Mouse (Mus musculus): ENCODE data around the gene Grin2c.

Grin2c gene

GRCm38 (mm10) chr11:115267061-115267883 is at the start of gene Grin2c:
Grin2c (minus strand) TSS chr11:115267243.
- DNase-seq: no peak

- DNase-seq: no peak
These were observed 47.2 kb upstream of the Grin2c start for GRCm38 (mm10) chr11:115314249-115314648.

DNA sequence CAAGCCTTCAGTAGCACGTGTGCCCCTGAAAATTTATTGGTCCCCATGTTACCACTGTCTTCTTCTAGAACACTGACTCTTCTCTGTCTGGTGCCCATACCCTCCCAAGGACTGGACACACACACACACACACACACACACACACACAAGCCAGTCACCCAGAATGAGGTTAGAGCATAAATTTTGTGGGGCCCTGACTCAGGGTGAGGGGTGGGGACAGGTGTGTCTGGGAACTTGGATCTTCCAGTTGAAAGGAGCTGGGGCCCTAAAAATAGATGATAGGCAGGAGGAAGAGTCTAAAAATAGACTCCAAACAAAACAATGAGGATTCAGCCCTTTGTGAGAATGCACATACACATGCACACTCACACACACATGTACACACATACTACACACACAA is 41.7 kb upstream of the Grin2c start:
- DNase-seq: no peak

DNA sequence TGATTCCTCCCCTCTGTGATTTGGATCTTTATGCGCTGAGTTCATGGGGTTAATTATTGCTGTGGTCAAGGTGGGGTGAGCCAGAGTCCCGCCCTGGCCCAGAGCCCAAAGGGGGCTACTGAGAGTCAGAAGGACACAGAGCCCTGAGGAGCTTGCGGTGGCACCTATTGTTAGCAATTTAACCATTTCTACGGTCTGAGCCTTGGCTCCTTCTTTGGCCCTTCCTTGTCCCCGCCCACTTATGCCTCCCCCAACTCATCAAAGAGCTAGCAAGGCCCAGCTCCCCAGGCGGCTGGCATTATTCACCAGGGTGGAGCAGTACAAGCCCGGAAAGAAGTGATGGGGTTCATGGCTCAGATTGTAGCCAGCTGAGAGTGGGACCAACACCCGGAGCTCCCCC is 39.8 kb upstream of the Grin2c start, which contains the start of gene Otop2:
Gene Otop2, plus strand, starts transcription at position 301 of the 400 bp plus-strand sequence.
- no peak for DNase-seq

- DNase-seq: no peak
These were observed 36.1 kb upstream of the Grin2c start for GRCm38 (mm10) chr11:115303167-115303566.

DNA sequence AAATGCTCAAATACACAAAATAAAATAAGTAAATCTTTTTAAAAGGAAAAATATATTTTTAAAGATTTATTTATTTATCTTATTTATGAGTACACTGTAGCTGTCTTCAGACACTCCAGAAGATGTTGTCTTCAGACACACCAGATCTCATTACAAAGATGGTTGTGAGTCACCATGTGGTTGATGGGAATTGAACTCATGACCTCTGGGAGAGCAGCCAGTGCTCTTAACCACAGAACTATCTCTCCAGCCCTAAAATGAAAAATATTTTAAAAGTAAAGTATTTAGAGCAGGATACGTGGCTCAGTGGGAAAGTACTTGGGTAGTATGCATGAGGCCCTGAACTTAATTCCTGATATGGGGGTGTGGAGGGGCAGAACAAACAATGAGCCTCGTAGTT is 34.3 kb upstream of the Grin2c start:
- no peak for DNase-seq

GRCm38 (mm10) chr11:115300745-115301144 is 33.7 kb upstream of the Grin2c start:
- no peak for DNase-seq

GRCm38 (mm10) chr11:115298160-115298559 is 31.1 kb upstream of the Grin2c start:
- DNase-seq: no peak

- peak; percentile 58 to 77 for DNase-seq
These were observed 30.3 kb upstream of the Grin2c start, which contains the start of gene Fads6 for GRCm38 (mm10) chr11:115297214-115297826. Fads6 (minus strand) TSS chr11:115297663.

- peak; percentile 49 to 56 for DNase-seq
These were observed 29.6 kb upstream of the Grin2c start for GRCm38 (mm10) chr11:115296471-115297210.

- DNase-seq: no peak
These were observed 28.9 kb upstream of the Grin2c start for GRCm38 (mm10) chr11:115295939-115296338.

DNA sequence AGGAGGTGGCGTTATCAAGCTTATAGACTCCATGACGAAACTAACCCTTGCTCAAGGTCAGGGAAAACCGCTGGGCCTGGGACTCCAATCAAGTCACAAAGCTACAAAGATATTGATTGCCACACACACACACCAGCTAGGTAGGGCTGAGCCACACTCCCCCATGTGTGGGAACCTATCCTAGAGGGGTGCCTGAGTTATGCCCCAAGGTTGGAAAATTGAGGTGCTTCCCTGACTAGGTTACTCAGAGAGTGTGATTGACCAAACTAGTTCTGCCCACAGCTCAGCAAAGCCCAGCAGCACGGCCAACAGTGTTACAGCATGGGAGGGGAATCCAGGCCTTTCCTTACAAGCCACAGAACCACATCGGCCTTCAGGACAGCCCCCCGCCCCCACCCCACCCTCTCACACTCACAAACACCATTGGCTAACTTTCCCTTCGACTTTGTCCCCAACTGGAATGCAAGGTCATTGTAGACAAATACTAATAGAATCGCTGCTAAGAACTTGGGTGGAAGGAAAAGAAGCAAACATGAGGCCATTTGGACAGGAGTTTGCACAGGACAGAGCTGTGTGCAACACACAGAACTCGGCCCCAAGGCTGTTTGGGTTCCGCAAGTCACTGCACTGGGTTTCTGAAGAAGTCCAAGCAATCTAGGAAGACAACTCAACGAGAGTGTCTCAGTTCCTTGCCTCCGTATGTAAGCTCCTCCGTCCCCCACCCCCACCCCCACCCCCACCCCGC is 25.8 kb upstream of the Grin2c start:
- peak in 1 of 2 experiments; percentile 51 for DNase-seq

DNA sequence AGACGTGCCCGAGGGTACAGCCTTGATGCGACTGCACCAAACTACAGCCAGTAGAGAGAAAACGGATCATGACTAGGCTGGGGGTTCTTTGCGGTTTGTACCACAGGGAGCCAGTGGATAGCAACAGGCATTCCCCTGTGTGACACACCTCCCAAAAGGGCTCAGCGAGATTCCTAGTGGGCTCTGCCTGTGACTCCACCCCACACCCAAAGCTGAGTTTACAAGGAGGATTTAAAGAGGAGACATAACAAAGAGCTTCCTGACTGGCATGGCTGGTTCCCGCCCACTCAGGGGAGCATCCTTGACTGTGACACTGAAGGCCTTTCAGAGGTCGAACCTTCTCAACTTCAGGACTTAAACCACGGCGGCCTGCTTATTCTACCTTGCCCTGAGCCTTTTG is 24.5 kb upstream of the Grin2c start:
- no peak for DNase-seq

GRCm38 (mm10) chr11:115290919-115291318 is 23.9 kb upstream of the Grin2c start:
- peak; percentile 51 to 63 for DNase-seq

- DNase-seq: no peak
These were observed 23.3 kb upstream of the Grin2c start for GRCm38 (mm10) chr11:115290314-115290713.

DNA sequence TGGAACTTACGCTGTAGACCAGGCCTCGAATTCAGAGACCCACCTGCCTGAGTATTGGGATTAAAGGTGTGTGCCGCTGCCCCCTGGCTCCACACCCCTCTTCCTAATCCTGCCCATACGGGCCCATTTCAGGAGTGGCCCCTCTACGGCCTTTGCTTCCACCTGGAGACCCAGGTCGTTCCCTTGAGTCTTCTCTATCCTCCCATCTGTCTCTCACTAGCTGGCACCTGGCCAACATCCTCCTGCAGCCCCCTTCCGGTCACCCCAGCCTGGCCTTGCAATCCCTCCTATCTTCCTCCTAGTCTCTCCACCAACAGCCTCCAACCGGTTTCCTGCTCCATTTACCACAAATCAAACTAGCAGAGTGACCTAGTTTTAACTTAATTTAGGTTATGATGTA is 22.8 kb upstream of the Grin2c start:
- DNase-seq: no peak

DNA sequence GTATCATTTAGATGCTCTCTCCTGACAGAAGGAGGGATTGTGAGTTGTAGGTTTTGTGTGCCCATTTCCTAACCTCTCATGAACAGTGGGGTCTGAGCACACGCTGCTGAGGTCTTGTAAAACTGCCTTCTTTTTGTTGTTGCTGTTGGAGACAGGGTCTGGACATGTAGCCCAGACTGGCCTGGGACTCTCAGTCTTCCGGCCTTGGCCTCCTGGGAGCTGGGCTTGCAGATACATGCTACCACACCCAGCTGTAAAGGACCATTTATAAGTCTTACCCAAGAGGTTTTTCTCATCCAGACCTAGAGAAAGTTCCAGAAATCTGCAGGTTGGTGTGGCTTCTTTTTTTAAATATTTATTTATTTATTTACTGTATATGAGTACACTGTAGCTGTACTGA is 21.3 kb upstream of the Grin2c start:
- no peak for DNase-seq

GRCm38 (mm10) chr11:115287386-115287785 is 20.3 kb upstream of the Grin2c start:
- no peak for DNase-seq

GRCm38 (mm10) chr11:115286201-115286993 is 19.4 kb upstream of the Grin2c start:
- no peak for DNase-seq

- DNase-seq: no peak
These were observed 18.2 kb upstream of the Grin2c start for GRCm38 (mm10) chr11:115285282-115285681.

DNA sequence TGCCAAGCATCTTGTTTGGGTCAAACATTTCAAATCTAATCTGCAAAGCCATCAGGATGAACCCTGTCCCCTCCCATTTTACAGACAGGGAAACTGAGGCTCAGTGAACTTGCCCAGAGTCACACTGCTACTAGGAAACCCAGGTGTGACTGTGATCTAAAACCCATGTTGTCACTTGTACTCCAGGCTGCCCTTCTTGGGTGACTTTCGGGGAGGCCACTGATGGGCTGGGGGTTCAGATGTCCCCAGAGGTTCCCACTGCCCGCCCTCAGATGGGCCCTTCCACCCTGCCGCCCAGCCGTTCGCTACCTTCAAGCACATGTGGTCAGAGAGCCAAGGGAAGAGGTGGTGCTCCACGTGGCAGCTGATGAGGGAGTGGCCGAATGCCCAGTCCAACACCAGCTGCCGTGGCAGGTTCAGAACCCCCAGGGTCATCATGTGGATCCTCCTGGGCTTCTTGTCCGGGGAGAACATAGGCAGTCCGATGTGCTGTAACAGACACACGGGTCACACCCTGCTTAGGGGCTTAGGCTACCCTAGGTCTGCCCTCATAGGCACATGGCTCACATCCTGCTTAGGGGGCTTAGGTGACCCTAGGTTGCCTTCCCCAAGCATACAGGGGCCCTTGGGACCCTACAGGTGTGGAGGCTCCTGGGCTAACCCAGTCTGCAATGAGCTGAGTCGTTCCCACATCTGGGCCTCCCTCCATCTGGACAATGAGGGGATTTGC is 17.0 kb upstream of the Grin2c start:
- no peak for DNase-seq

All from kidney, adult 8-10 months (tissue).